Mouse (Mus musculus) splenic B cell, adult 2 months (primary cell): ENCODE measurements around the gene Wipf3.
A peak's percentile ranks its signal among the peaks of the same experiment; 100 is the strongest.

ENCODE experiments used
- DNase-seq: peaks from one replicate; pipeline ENCODE4 v3.0.0-alpha.2; 2011; ENCODE audit warnings: low read depth, low spot score
- H3K27me3 ChIP-seq: 2 replicates; pipeline ENCODE4 v1.6.1; 2012; ENCODE audit warnings: mild to moderate bottlenecking, low read length, moderate library complexity, mixed read lengths; ENCODE audit not compliant: control insufficient read depth, poor library complexity, insufficient read depth, severe bottlenecking
- H3K36me3 ChIP-seq: 2 replicates; pipeline ENCODE4 v1.6.1; 2012; ENCODE audit warnings: mild to moderate bottlenecking, low read length, moderate library complexity, mixed read lengths; ENCODE audit not compliant: control insufficient read depth, poor library complexity, insufficient read depth, severe bottlenecking

Gene Wipf3

DNA sequence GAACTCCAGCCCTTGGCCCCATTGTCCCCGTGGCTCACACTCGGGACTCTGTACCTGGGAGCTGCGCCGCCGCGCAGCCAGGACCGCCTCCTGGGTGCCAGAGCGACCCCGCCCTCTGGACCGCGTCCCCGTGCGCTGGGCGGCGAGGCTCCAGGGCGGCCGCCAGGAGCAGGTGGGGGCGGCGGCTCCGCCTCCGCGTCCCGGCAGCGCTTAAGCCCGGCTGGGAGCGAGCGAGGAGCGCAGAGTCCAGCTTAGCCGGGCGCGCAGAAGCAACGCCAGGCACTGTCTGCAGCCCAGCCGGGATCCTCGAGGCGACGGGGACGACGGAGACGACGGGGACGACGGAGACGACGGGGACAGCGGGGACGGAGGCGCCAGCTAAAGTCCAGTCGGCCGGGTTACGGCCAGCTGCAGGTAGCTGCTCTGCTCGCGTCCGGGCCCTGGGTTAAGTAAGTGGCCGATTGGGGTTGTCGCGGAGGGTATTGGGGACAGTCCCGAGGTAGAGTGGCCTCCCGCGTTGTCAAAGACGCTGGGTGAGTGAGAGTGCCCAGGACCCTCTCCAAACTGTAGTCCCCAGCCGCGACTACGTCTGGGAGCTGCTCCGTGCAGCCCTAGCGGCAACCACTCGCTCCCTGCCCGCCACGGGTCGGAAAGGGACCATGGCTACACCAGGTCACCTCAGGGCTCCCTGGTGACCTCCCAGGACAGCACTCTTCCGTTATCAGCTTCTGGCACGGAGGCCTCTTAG, at the start of gene Wipf3:
TSS of gene Wipf3 (plus strand) at position 157 of the 748 bp plus-strand sequence.
- no peaks in the 10 kb centered on the region for H3K36me3 ChIP-seq
- no peak for DNase-seq
- H3K27me3 ChIP-seq: no peaks in the 10 kb centered on the region

DNA sequence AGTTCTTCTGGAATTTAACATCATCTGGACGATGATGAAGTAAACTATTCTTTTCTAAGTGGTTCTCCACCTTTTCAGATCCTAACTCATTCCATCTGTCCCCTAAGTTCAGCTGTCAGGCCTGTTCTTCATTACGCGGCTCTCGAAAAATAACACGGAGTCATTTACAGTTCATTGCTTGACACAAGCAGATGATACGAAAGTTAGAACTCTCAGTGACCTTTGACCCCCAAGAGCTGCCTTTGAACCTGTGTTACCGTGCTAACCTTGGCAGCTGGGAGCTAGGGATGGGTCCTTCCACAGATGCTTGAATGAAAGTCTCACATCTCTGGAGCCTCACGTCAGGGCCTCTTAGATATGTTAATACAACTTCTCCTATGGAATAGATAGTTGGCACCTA, 46.8 kb upstream of the Wipf3 start:
- Histone ChIP-seq H3K36me3 (no peaks in the 10 kb centered on the region), H3K27me3 (no peaks in the 10 kb centered on the region)
- no peak for DNase-seq

GRCm38 (mm10) chr6:54383893-54384524, 45.4 kb upstream of the Wipf3 start:
- DNase-seq: no peak
- Histone ChIP-seq H3K36me3 (no peaks in the 10 kb centered on the region), H3K27me3 (no peaks in the 10 kb centered on the region)

GRCm38 (mm10) chr6:54384777-54385176, 44.6 kb upstream of the Wipf3 start:
- no peaks in the 10 kb centered on the region for H3K27me3 ChIP-seq
- no peak for DNase-seq
- no peaks in the 10 kb centered on the region for H3K36me3 ChIP-seq

- H3K27me3 ChIP-seq: no peaks in the 10 kb centered on the region
- no peaks in the 10 kb centered on the region for H3K36me3 ChIP-seq
- no peak for DNase-seq
Measured at GRCm38 (mm10) chr6:54386429-54386828, 43.0 kb upstream of the Wipf3 start.

DNA sequence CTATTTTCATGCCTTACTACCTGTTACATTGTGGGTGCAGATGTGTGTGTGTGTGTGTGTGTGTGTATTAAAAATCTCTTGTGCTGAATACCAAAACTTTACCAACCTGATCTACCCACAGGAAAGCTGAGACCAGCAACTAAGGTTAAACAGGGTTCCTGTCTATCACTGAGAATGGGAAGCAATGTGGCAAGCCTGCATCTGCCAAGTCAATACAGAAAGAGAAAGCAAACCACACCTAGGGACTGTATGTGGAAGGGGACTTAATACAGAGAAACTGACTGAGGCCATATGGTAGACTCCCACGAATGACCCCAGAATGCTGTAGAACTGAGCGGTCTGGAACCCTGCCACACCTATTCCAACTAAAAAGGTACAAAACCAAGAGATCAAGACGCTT, 42.4 kb upstream of the Wipf3 start:
- Histone ChIP-seq H3K36me3 (no peaks in the 10 kb centered on the region), H3K27me3 (no peaks in the 10 kb centered on the region)
- no peak for DNase-seq

GRCm38 (mm10) chr6:54387751-54388150, 41.7 kb upstream of the Wipf3 start:
- H3K36me3 ChIP-seq: no peaks in the 10 kb centered on the region
- DNase-seq: no peak
- H3K27me3 ChIP-seq: no peaks in the 10 kb centered on the region

DNA sequence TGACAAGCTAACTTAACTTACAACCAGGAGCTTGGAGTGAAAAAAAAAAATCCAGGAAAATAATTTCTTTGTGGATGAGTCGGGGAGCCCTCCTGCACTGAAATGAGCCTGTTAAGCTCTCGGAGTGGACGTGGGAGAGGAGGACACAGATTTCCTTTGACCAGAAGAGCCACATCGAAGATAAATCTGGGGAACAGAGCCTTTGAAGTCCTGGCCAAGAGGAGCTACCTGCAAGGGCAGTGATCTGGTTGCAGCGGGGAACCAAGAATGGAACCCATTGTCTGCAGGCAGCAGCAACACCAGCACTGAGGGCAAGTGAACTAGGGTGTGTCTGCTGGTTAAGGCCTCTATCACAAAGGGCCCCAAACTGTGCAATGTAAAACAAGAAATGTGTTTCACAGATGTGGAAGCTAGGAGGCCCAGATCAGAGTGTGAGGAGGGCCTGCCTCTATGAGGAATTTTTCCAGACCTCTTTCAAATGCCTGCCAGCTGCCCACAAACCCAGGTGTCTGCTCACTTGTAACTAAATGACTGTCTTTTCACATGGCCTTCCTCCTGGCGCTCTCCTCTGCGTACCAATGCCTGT, 40.6 kb upstream of the Wipf3 start:
- DNase-seq: no peak
- H3K27me3 ChIP-seq: no peaks in the 10 kb centered on the region
- H3K36me3 ChIP-seq: no peaks in the 10 kb centered on the region

DNA sequence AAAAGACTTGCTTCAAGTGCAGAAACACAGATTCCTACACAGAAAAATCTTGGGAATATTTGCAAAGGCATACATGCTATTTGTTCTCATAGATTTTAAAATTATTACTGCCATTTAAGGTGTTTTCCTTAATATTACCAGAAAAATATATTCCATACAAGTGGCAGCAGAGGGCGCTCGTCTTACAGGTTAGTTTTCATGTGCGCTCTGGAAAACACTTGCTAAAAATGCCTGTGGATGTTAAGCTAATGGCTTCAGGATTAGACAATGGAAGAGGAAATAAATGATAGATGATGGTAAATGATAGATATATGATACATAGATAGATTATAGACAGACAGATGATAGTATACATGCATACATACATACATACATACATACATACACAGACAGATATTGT, 37.6 kb upstream of the Wipf3 start:
- Histone ChIP-seq H3K27me3 (no peaks in the 10 kb centered on the region), H3K36me3 (no peaks in the 10 kb centered on the region)
- peak; percentile 24 for DNase-seq

- Histone ChIP-seq H3K36me3 (no peaks in the 10 kb centered on the region), H3K27me3 (no peaks in the 10 kb centered on the region)
- DNase-seq: no peak
Measured at GRCm38 (mm10) chr6:54393886-54394285, 35.5 kb upstream of the Wipf3 start.

DNA sequence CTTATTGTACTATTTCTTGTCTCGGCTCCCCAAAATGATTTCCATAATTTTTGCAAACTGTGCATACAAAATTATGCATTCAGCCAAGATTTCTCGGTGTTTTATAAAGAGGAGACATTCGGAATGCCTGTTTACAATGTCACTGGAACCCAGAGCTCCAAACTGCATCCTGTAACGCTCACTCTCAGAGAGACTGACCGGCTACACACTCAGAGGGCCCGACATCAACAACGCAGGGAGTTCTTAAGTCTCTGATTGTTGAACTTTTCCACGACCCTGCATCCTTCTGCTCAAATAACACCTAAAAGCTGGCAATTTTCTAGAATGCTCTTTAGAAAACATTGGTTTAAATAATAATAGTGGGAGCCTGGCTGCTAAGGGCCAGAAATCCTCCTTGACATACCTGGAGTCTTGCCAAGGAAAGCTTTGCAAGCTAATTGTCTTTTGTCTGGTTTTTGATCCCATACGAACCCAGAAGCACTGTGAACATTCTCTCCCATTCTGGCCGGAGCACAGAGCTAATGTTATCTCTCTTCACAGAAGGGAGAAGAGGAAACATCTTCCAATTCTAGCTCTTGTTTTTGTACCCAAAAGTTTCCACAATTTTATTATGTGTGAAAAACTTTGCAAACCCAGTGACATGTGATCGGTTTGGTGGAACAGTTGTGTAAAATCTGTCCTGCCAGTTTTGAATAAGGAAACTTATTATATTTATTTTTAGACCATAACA, 30.0 kb upstream of the Wipf3 start:
- Histone ChIP-seq H3K36me3 (no peaks in the 10 kb centered on the region), H3K27me3 (no peaks in the 10 kb centered on the region)
- DNase-seq: no peak

- no peak for DNase-seq
- no peaks in the 10 kb centered on the region for H3K36me3 ChIP-seq
Measured at GRCm38 (mm10) chr6:54401503-54401902, 27.9 kb upstream of the Wipf3 start.

GRCm38 (mm10) chr6:54404916-54405315, 24.5 kb upstream of the Wipf3 start:
- no peaks in the 10 kb centered on the region for H3K27me3 ChIP-seq
- H3K36me3 ChIP-seq: no peaks in the 10 kb centered on the region
- DNase-seq: no peak

More at GRCm38 (mm10) chr6:54401503-54401902, 27.9 kb upstream of the Wipf3 start:
- no peaks in the 10 kb centered on the region for H3K27me3 ChIP-seq

DNA sequence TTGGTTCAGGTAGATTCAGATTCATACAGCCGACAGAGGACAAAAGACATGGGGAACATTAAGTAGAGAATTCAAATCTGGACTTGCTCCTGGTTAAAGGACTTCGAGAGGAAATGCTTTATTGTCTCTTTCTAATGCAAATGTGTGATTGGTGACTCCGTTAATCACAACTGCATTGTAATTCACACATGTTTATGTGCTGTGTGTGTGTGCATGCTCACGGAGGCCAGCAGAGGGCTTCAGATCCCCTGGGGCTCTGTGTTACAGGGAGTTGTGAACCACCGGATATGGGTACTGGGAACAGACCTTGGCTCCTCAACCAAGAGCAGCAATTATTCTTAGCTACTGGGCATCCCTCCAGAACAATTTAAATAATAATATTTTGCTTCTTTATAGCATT, 23.3 kb upstream of the Wipf3 start:
- no peak for DNase-seq
- Histone ChIP-seq H3K27me3 (no peaks in the 10 kb centered on the region), H3K36me3 (no peaks in the 10 kb centered on the region)

DNA sequence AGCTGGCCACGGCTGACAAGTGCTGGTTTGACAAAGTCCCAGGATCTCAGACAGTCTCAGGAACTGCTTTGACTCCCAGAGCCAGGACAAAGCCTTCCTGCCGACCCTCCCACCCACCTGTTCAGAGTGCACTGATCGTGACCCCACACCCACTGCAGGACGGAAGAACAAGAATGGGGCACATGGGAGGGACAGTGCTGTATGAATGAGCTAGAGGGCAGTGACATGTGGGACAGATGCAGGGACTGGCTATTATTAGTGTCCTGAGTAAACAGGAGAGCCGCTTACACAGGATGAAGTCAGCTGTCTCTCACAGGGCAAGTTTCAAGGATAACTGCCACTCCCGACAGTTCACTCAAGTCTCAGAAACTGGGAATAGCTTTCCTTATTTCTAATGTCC, 20.1 kb upstream of the Wipf3 start:
- Histone ChIP-seq H3K36me3 (no peaks in the 10 kb centered on the region), H3K27me3 (no peaks in the 10 kb centered on the region)
- no peak for DNase-seq
